Mouse (Mus musculus): ENCODE results near the gene Matk.

DNA sequence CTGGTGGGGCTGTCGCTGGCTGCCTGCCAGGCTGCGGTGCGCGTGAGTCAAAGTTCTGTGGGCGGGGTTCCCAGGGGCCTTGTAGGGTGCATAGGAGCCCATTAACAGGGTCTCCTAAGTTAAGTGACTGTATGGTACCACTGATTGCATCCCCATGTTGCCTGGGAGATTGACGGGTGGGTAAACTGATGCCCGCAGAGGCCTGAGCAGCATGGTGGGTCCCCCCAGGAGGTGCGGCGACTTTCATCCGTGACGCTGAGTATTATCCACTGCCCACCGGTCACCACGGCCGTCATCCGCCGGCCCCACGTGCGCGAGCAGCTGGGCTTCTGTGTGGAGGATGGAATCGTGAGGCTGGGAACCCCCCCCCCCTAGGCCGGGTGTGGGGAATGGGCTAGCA lies 19.6 kb downstream of the Matk start:
- no peak for TF ChIP-seq TAL1 (IDR thresholded peaks at IDR 0.05; ENCODE audit: low read length)
- no peak for TF ChIP-seq GATA1 (IDR thresholded peaks at IDR 0.05; ENCODE audit: low read length)

Measured in erythroblast, embryonic 14.5 days (primary cell).